Mouse (Mus musculus): ENCODE data around the gene Eif6. TPM values are rescaled to one million over a fixed set of nuclear protein-coding genes. Genes with fewer than 3 reads are reported as not detected.
A peak's percentile ranks its signal among the peaks of the same experiment; 100 is the strongest.
"Not testable (repeated sequence)": the region's sequence is repeated elsewhere in the genome, so short reads cannot be mapped to it uniquely, and the experiment has no call there.

Gene Eif6
- total RNA-seq (2021), result 10 to 100 TPM; 50.7 to 53.6 TPM

- intact Hi-C loops (cut with DNase I), result no loop called here
These were observed at the start of gene Eif6 for GRCm38 (mm10) chr2:155826630-155827424. Eif6 (minus strand) TSS chr2:155826925.

DNA sequence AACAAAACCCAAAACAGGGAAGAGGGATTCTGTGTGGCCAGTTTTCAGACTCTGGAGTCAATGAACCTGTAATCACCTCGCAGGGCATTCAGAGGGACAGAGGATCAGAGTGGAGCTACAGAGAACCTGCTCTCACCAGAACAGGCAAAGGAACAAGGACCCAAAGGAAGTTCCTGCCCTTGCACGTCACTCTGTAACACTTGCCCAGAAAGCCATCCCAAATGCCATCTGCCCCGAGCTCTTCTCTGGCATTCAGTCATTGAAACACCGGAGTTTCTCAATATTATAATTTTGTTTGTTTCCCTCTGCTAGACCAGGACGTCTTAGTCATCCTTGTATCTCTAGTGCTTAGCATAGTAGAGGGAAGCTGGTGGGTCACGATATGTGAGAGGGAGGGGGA is 46.9 kb upstream of the Eif6 start:
- intact Hi-C loops (cut with DNase I), result no loop called here
- DNase-seq, result no peak

More at GRCm38 (mm10) chr2:155826630-155827424, at the start of gene Eif6:
- peak; percentile 82 to 83 for DNase-seq

- intact Hi-C loops (cut with DNase I), result no loop called here
- DNase-seq, result no peak
These were observed 46.3 kb upstream of the Eif6 start for GRCm38 (mm10) chr2:155872930-155873507.

GRCm38 (mm10) chr2:155872486-155872885 is 45.8 kb upstream of the Eif6 start:
- DNase-seq, result no peak
- intact Hi-C loops (cut with DNase I), result no loop called here

DNA sequence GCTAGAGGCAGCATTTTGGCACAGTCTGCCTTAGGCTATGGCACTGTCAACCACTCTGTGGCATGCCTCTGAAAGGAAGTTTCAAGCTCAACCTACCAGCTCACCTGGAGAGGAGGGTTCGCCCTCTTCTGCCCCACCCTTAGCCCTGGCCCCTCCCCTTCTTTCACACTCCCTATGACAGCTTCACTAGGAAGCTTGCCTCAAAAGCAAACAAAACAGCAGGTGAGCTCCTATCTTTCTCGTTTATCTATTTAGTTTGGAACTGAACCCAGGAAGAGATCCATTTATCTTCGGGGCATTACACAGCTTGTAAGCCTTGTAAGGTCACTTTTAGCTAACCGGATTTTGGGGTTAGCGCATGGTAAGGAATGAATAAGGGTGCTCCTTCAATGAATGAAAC is 43.0 kb upstream of the Eif6 start:
- intact Hi-C loops (cut with DNase I), result no loop called here
- no peak for DNase-seq

DNA sequence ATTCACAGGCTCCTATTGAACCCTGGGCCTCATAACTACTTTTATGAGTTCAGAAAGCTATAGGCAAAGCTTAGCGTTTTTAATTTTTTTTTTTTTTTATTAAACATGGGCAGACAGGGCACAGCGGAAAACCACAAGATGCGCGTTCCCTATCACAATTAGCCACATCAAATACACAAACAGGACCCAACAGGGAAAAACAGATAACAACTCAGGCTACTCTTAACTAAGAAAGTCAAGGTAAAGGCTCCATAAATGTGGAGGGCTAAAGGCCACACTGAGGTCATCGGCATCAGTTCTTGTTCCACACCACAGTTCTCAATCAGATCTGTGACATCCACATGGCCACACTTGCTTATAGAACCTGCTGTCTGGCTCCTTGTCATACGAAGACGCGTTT is 41.6 kb upstream of the Eif6 start:
- DNase-seq, result no peak
- intact Hi-C loops (cut with DNase I), result no loop called here

DNA sequence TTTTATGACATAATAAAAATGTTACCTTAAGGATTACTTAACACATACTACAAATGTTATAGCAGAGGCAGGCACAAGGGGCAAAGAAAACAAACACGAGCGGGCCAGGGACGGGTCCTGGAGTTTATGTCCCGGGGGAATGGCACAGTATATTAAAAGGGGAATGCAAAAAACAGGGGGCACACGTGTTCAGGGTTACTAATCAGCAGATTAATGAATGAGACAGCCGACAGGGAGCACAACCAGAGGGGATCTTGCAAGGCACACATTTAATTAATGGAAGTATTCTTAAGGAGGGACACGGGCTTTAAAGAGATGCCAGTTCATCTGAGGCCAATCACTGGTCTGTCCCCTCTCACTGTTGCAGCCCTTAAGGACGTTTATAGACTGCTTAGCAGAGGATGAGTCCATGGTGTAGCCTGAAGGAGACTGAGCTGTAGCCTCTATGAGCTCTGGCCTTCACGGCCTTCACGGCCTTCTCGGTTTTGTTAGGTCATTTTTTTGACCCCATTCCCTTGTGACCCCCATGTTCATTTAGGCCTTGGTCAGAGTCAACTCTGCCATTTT is 36.7 kb upstream of the Eif6 start:
- no peak for DNase-seq
- intact Hi-C loops (cut with DNase I), result no loop called here

- intact Hi-C loops (cut with DNase I), result no loop called here
- DNase-seq, result no peak
These were observed 36.0 kb upstream of the Eif6 start for GRCm38 (mm10) chr2:155862573-155863300.

DNA sequence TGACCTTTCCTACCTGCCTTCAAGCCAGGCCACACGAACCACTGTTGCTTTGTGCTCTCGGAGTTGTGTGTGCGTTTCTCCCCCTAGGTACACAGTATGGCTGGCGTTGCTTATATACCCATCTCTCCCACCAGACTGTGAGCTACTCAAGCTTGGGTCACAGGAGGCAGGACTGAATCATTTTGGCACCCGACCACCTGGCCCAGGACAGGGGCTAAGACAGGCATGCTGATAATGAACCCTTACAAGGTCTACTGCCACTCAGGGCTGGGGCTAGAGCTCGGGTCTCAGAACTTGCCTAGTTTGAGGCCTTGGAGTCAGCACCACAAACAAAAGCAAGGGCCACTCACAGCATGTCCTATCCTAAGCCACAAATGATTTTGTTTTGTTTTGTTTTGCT is 34.9 kb upstream of the Eif6 start:
- no peak for DNase-seq
- intact Hi-C loops (cut with DNase I), result no loop called here

DNA sequence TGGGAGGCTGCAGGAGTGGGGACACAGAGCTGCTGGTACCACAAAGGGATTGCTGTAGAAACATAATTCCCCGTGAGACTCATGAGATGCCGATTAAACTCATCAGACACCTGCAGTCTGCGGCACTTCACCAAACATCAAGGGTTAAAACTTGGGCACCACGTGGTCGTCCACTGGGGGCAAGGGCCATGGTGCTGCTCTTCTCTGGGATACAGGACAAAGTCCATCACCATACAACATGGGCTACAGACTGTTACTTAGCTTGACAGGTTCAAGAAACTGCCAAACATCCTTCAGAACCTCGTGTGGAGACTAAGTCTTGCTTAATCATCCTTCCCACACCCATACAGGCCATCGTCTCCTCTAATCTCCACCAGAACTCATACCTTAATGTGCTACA is 33.4 kb upstream of the Eif6 start:
- DNase-seq, result no peak
- intact Hi-C loops (cut with DNase I), result no loop called here

GRCm38 (mm10) chr2:155852536-155852935 is 25.8 kb upstream of the Eif6 start:
- intact Hi-C loops (cut with DNase I), result no loop called here
- DNase-seq, result no peak

DNA sequence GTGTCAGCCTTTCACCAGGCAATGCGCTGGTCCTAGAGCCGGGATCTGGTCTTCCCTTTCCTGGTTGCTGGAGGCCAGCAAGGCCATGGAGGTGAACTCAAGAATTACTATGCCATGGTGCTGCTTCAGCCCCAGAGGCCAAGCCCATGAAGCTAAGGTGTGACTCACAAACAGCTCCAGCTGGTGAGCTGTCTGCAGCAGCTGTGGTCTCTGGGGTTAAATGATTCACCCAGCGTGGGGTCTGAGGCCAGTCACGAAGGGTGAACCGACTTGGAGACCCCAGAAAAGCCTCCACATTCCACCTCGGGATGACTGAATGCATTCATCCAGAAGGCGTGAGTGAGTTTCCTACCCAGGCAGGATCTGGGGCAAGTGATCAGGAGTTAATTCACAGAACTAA is 23.4 kb upstream of the Eif6 start:
- intact Hi-C loops (cut with DNase I), result no loop called here
- DNase-seq, result no peak

DNA sequence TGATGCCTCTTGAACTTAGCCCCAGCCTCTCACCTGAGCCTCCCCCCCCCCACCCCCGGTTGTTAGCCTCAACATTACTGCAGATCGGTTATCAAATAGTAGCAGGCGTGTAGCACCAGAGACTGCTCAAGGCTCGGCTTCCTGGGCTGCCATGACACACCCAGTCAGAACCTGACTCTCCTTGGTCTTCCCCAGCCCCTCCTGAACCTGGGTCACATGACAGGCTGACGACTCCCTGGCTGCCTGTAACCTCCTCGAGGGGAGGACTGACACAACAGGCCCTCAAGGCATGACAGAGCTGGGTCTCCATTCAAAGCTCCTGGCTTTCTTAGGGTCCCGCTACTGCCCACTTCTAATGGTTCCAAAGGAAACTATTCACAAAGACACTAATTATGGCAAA is 22.7 kb upstream of the Eif6 start:
- intact Hi-C loops (cut with DNase I), result loop anchor here (10.0 kb wide), 1 partner anchor 435 kb away; no protein-coding TSS in a partner anchor
- DNase-seq, result no peak

DNA sequence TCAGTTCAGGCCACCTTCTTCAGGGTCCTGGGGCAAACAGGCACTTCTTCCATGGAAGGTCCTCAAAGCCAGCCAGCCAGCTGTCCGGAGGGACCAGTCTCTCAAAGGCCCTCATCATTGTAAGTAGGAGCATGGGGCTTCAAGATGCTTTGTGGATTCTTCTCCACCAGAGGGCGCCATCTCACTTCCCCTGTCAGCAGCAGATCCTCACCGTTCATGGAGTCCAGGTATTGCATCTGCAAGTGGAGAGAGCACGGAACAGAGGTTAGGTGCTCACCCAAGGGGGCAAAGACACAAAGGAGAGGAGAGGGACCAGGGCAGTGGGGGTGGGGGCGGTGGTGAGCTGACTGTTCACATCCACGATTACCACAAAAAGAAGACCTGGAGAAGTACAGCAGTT is 21.6 kb upstream of the Eif6 start:
- DNase-seq, result peak; percentile 74 to 77
- intact Hi-C loops (cut with DNase I), result loop anchor here (1.0 to 10.0 kb wide), 2 partner anchors 98 to 437 kb away; no protein-coding TSS in a partner anchor

DNA sequence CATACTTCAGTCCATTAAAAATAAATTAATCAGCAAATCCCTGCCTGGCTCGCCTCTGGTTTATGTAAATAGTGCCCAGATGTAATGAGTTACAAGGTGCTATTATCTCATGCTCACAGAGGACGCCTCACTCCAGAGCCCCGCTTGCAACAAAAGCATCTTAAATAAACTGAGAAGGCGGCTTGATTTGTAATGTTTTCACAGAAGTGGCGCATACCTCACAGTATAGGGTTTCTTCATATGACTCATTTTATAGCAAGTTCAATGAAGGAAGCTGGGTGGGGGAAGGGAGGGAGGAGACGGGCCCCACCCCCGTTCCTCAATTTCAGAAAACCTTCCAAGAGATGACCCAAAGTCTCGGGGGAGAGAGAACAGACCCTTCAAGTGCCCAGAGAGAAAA is 20.2 kb upstream of the Eif6 start:
- intact Hi-C loops (cut with DNase I), result loop anchor here (10.0 kb wide), 1 partner anchor 438 kb away; no protein-coding TSS in a partner anchor
- DNase-seq, result no peak

- DNase-seq, result no peak
- intact Hi-C loops (cut with DNase I), result no loop called here
These were observed 12.2 kb upstream of the Eif6 start for GRCm38 (mm10) chr2:155838961-155839360.

GRCm38 (mm10) chr2:155837961-155838360 is 11.2 kb upstream of the Eif6 start:
- DNase-seq, result no peak
- intact Hi-C loops (cut with DNase I), result no loop called here

- intact Hi-C loops (cut with DNase I), result no loop called here
These were observed 8.0 kb upstream of the Eif6 start, which contains the start of gene Fam83c for GRCm38 (mm10) chr2:155834732-155835131. Fam83c (minus strand) TSS chr2:155834854.

GRCm38 (mm10) chr2:155832087-155832486 is 5.4 kb upstream of the Eif6 start:
- intact Hi-C loops (cut with DNase I); DNase-seq: not testable (repeated sequence)

More at GRCm38 (mm10) chr2:155834732-155835131, 8.0 kb upstream of the Eif6 start, which contains the start of gene Fam83c:
- DNase-seq, result no peak

DNA sequence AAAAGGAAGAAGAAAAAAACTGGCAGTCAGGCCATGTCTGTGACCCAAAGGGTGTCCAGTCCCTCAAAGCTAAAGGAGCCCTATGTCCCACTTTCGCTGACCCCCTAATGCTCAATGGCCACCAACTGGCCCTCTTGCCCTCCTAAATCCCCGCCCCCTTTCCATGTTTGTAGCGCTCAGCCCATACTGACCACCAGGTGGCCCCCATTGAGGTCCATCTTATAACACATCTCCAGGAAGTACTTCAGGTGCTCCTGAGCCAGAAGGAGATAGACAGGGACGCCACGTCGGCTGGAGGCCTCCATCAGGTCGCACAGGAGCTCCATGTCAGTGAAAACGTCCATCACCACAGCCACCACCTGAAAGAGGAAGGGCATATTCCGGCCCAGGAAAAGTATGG is 4.6 kb upstream of the Eif6 start:
- no peak for DNase-seq
- intact Hi-C loops (cut with DNase I), result no loop called here

GRCm38 (mm10) chr2:155830841-155831240 is 4.1 kb upstream of the Eif6 start:
- intact Hi-C loops (cut with DNase I), result no loop called here
- no peak for DNase-seq

Measured in heart, postnatal 36 days (tissue).